Mouse (Mus musculus): ENCODE data around the gene Rpl38. TPM values are rescaled to one million over a fixed set of nuclear protein-coding genes. Genes with fewer than 3 reads are reported as not detected.

Rpl38 gene
- total RNA-seq, 4 experiments from 2014 or later: 690 to 1,011 (median 866) TPM

GRCm38 (mm10) chr11:114702311-114702995 lies 34.1 kb downstream of the Rpl38 start:
- DNase-seq (ENCODE audit: low spot score in 2 of 2): no peak

GRCm38 (mm10) chr11:114702996-114703361 lies 34.7 kb downstream of the Rpl38 start:
- DNase-seq (ENCODE audit: low spot score in 2 of 2): no peak

- DNase-seq (ENCODE audit: low spot score in 2 of 2): peak; percentile 76 to 80
These were observed 36.0 kb downstream of the Rpl38 start for GRCm38 (mm10) chr11:114704071-114704913.

DNA sequence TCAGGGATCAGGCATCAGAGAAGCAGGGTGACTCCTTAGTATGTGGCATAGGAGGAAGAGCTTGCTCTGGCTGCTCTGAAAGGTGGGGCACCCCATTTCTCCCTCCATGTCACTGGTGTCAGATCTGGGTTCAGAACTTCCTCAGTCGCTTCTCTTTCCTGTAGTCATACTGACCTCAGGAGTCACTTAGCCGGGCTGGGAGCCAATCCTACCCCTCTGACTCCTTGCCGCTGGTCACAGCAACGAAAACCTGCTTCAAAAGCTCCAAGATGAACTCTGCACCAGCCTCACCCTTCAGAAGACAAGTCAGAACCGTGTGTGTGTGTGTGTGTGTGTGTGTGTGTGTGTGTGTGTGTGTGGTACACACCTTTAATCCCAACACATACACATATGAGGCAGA lies 38.0 kb downstream of the Rpl38 start:
- no peak for DNase-seq (ENCODE audit: low spot score in 2 of 2)

GRCm38 (mm10) chr11:114711393-114711792 lies 43.1 kb downstream of the Rpl38 start:
- DNase-seq (ENCODE audit: low spot score in 2 of 2): no peak

DNA sequence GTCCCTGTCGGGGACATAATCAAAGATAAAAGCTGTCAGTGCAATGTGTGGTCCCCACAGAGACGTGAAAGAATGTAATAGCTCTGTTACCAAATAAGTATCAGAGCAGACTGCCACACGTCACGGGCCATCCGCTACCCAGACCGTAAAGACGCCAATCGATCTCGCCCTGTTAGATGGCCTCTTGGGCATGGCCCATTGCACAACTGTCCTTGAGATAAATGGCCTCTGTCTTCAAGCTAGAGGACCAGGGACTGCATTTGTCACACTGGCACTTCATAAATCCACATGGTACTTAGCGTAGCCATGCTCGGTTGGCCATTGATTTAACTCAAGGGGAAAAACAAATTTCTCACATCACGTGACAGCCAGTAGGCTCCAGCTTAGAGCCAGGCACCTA lies 43.5 kb downstream of the Rpl38 start:
- no peak for DNase-seq (ENCODE audit: low spot score in 2 of 2)

- peak; percentile 52 to 62 for DNase-seq (ENCODE audit: low spot score in 2 of 2)
These were observed 46.2 kb downstream of the Rpl38 start for GRCm38 (mm10) chr11:114714526-114714925.

GRCm38 (mm10) chr11:114715531-114715930 lies 47.2 kb downstream of the Rpl38 start:
- no peak for DNase-seq (ENCODE audit: low spot score in 2 of 2)

DNA sequence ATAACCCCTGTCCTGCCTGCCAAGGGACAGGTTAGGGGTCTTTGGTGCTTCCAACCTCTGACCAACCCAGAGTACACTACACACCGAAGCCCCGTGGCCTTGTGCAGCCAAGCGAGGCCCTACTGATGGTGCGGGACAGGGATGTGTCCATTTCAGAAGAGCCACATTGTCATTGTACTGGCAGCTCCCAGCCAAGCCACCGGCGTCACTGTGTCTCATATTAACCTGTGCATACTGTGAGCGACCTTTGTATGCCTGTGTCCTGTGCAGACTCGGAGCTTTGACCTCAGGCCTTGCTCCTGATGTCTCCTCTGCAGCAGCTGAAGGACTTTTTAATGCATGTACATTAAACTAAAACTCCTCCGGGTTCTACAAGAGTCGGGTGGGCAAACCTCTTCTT lies 52.2 kb downstream of the Rpl38 start:
- DNase-seq (ENCODE audit: low spot score in 2 of 2): no peak

Other genes starting within 250 kb of the Rpl38 start
- gene Ttyh2, start 6.9 kb downstream of the Rpl38 start, total RNA-seq (2022): 10 to 100 TPM; 29.9 to 38.8 (median 36.2) TPM
- 1 to 10 TPM; 1.9 to 2.6 (median 2.2) TPM for gene Dnaic2, start 58.9 kb downstream of the Rpl38 start, total RNA-seq (2022)
- gene Kif19a, start 96.9 kb downstream of the Rpl38 start, total RNA-seq (2022): 1 to 10 TPM; 2.7 to 4.5 (median 3.8) TPM
- 10 to 100 TPM; 15.3 to 19.6 (median 17.4) TPM for gene Btbd17, start 127.4 kb downstream of the Rpl38 start, total RNA-seq (2022)
- gene Gpr142, start 130.4 kb downstream of the Rpl38 start, total RNA-seq (2022): not detected
- gene Gprc5c, start 182.6 kb downstream of the Rpl38 start, total RNA-seq (2022): 1 to 10 TPM; 4.3 to 7.2 (median 4.8) TPM
- 1 to 10 TPM in 2 of 4 experiments, under 1 TPM in 2; 0.39 to 1.3 (median 0.80) TPM for gene Cd300a, start 221.5 kb downstream of the Rpl38 start, total RNA-seq (2022)